Comparison of ENCODE assay signal across 22 mouse cellular contexts in the genomic region with DNA sequence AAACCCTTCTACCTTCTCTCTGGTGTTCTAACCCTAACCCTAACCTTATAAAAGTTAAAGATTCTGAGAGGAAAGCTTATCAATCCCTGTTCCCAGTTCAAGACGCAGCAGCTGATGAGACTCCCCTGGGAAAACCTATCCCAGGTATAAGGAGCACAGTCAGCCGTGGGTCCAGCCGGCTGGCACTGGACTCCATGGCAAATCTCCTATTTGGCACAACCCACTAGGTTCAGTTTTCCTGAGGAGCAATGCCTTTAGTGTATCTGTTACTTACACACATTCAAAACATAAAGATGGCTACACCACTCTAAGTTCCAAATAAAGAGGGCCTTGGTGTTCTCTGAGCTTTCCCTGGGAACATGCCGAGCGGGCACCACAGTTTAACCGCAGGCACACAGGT.
"Had no signal": no experiment of that assay in that cellular context is flagged by ENCODE, and none has a peak within 500 bp of the region (broad histone marks: within the 10 kb centered on the region; RNA-seq: fewer than 3 reads in every experiment).

No protein-coding gene starts in this region.

- H3K4me1 ChIP-seq: heart, embryonic 15.5 days; hindbrain, embryonic 13.5 days; hindbrain, embryonic 15.5 days; limb, embryonic 13.5 days; limb, embryonic 15.5 days; liver, embryonic 12.5 days had no signal

- H3K9ac ChIP-seq: heart, embryonic 13.5 days; heart, embryonic 15.5 days; hindbrain, embryonic 13.5 days; hindbrain, embryonic 15.5 days; limb, embryonic 13.5 days; limb, embryonic 15.5 days; liver, embryonic 12.5 days; liver, embryonic 14.5 days had no signal

- H3K27me3 ChIP-seq: heart, embryonic 13.5 days; heart, embryonic 15.5 days; hindbrain, embryonic 13.5 days; hindbrain, embryonic 15.5 days; limb, embryonic 13.5 days; limb, embryonic 15.5 days; liver, embryonic 12.5 days had no signal

- DNase-seq: heart, adult 11 months; heart, adult 2 months; heart, postnatal 14 days; heart, postnatal 36 days; kidney, adult 11 months; kidney, adult 8-10 months; kidney, postnatal 14 days; layer of hippocampus, adult 9-11 months; layer of hippocampus, postnatal 36 days; left cerebral cortex, postnatal 4 days; lung, adult 18-20 months had no signal

- H3K9me3 ChIP-seq: heart, embryonic 13.5 days; heart, embryonic 15.5 days; hindbrain, embryonic 13.5 days; hindbrain, embryonic 15.5 days; limb, embryonic 13.5 days; limb, embryonic 15.5 days; liver, embryonic 12.5 days had no signal

- H3K4me3 ChIP-seq: heart, adult 2 months; heart, embryonic 13.5 days; heart, embryonic 15.5 days; hindbrain, embryonic 13.5 days; hindbrain, embryonic 15.5 days; limb, embryonic 13.5 days; limb, embryonic 15.5 days; liver, embryonic 12.5 days had no signal

- H3K4me2 ChIP-seq: heart, embryonic 11.5 days; heart, embryonic 13.5 days; heart, embryonic 15.5 days; hindbrain, embryonic 13.5 days; hindbrain, embryonic 15.5 days; limb, embryonic 13.5 days; limb, embryonic 15.5 days; liver, embryonic 12.5 days had no signal

- H3K27ac ChIP-seq: heart, adult 2 months; heart, embryonic 13.5 days; heart, embryonic 15.5 days; hindbrain, embryonic 13.5 days; hindbrain, embryonic 15.5 days; hindbrain, postnatal 0 days; limb, embryonic 13.5 days; limb, embryonic 15.5 days; liver, embryonic 12.5 days; liver, embryonic 14.5 days had no signal

- ATAC-seq: hindbrain, postnatal 0 days; intestine, embryonic 16.5 days; liver, embryonic 12.5 days had no signal
